Mouse (Mus musculus): Measurements from ENCODE around the gene Cers6.

The Cers6 gene

DNA sequence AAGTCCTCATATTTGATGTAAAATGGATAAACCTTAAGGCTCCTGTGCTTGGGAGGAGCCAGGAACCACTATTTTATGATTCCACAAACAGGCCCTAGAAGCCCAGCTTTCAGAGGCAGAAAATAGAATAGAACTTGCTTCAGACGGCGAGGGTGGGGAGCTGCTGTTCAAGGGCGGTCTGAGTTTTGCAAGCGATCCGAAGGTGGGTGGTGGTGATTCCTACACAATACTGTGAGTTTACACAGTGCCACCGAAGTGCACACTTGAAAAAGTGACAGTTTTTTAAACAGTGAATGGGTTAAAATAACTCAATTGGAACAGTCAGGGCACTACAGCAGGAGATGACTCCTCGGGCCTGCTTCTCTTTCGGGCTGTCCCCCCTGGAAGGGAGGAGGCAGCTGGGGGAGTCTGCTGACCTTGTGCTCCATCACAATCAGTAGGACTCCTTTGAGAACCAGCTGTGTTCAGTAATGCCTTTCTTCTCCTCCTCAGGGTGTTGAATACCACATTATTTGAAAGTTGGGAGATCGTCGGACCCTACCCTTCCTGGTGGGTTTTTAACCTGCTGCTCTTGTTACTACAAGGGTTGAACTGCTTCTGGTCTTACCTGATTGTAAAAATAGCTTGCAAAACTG is 243.4 kb downstream of the Cers6 start:
- no peak for DNase-seq (ENCODE audit: extremely low read depth, low read depth, low spot score)

DNA sequence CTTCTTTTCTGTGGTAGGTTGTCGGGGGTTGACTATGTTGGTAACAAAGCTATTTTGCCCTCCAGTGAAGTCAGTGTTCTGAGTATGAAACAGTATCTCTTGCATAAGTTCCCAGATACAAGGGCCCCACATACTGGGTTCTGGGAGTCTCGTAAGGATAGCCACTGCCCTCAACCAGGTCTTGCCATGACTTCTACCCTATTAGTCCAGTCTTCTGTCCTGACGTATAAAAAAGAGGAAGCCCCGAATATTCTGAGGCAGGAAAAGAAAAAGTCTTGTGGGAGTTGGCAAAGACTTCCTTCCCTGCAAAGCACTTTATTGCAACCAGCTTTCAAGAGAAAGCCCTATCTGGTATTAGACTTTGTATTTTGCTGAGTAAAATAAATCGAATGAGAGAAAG is 248.0 kb downstream of the Cers6 start:
- no peak for DNase-seq (ENCODE audit: extremely low read depth, low read depth, low spot score)

DNA sequence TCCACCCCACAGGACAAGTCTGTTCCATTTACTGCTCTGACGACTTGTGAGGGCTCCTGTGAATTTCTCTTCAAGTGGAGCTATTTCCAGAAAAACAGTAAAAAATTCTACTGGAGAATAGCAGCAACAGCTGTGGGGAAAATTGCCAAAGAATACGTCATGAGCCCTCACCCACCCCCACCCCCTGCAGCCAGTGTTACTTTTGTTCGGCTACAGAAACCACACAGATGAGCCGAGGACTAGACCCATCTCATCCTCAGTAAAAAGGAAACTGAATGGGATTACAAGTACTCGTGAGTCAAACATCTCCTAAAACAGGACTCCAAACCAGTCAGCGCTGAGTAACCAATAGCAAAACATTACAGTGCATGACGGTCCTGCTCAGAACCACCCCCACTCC is 248.5 kb downstream of the Cers6 start:
- DNase-seq (ENCODE audit: extremely low read depth, low read depth, low spot score), result no peak

DNA sequence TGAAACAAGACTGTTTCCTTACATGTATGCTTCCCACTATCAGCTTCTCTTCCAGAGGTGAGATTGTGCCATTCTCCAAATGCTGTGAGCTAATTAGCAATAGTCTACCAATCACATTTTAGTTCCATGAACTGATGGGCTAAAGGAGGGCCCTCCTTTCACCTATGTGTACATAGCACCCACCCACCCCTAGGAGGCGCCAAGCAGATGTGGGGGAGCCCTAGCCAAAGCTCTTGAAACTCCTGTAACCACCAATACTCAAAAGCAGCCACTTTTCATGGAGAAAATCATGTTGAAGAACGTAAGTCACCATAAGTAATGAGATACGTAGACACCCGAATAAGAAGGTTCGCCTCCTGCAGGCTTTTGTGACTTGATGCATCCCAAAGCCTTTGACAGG is 251.4 kb downstream of the Cers6 start:
- no peak for DNase-seq (ENCODE audit: extremely low read depth, low read depth, low spot score)

DNA sequence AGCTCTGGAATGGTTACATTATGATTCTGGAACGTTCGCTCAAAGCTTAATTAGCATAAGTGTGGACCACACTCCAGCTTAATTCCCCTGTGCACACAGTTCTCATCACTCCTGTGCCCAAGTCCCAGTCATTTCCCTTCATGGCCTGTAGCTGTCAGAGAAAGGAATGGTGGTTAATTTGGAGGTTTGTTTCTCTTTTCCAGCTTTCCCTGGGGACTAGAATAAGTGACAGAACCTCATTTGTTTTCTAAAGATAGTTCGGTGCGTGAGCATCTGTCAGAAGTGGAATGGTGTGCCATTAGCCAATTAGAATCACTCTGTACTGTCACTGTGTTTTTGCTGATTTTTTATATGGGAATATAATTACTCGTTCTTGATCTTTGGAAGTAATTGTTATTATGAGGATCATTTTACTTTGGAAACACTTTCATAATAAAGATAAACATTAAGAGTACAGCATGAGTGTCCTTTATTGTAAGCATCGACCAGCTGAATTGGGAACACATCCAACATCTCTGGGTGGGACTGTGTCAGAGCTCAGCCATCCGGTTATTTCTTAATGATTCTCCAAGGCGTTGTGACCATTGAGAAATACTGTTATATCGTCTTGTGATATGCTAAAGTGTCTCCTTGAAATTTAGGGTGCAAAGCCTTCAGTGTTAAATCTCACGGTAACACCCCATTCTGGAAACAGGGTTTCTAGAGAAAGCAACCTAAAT is 252.7 kb downstream of the Cers6 start:
- no peak for DNase-seq (ENCODE audit: extremely low read depth, low read depth, low spot score)

DNA sequence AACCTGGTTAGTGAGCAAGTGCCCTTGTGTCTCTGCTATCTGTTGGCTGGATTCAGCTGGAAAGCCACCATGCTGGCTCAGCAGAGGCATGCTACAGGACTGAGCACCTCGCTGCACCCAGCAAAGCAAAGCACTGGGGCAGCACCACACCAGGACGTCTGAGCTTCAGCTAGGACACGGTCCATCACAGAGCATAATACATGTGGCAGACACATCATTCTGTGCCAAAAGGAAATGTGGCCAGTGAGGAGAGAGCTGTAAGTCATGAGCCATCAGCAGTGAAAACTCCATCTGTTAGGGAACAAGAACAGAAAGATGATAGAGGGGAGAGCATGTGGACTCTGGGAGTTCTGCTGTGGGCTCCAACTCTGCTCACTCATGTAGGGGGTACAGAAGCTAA is 254.7 kb downstream of the Cers6 start:
- no peak for DNase-seq (ENCODE audit: extremely low read depth, low read depth, low spot score)

DNA sequence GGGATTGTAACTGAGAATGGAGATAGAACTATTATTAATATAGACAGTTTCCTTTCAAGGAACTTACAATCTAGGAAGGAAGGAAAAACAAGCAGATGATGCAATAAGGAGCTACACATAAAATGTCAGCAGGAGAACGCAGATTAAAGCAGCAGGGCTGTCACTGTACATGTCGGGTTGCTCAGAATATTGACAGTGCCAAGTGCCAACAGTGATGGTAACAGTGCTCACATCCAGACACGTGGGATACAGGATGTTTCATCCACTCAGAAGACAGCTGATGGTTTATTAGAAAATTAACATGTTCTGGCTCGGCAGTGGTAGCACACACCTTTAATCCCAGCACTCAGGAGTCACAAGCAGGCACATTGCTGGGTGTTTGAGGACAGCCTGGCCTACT is 255.5 kb downstream of the Cers6 start:
- no peak for DNase-seq (ENCODE audit: extremely low read depth, low read depth, low spot score)

DNA sequence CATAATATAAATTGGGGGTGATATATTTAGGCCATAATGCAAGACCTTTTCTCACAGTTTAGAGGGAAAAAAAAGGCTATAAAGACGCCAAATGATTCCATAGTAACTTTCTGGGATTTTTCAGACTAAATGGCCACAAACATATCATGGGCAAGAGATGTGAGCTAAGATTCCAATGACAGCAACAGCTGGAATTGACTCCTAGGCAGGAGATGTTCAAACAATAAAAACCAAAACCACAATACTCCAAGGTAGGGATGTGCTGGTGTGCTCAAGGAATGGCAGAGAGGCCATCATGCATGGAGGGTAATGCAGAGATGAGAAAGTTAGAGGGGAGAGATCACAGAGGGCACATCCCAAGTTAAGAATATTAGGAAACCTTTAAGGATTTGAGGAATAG is 257.8 kb downstream of the Cers6 start:
- no peak for DNase-seq (ENCODE audit: extremely low read depth, low read depth, low spot score)

DNA sequence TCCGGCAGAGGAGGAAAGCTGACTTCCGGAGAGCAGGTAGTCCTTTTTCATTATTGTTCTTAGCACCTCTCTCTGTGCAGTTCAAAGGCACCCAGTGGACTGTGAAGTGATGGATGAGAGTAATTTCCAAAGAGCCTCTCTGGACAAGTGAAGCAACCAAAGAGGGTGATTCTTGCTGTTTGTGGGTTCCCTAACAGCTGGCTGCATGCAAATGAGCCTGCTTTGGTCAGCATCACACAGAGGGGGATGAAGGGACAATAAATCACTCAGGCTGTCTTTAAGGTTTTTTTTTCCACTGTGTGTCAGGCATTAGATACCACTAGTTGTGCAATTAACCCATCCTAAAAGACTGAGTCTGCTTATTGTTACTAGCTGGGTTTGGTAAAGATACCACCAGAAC is 258.5 kb downstream of the Cers6 start:
- no peak for DNase-seq (ENCODE audit: extremely low read depth, low read depth, low spot score)

DNA sequence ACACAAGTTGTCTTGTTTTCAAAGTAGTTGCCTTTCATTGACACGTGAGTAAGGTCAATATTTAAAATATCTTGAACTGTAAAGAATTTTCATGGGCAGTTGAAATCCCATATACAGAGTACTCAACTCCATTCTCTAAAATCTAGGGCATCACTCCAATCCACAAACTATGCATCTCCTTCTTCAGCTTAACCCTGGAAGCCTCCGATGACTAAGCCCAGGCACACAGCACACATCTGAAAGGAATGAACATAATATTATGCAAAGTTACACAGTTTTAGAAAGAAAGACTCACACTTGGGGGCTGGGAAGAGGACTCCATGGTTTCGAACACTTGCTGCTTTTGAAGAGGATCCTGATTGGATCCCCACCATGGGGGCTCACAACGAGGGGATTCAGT is 260.4 kb downstream of the Cers6 start:
- DNase-seq (ENCODE audit: extremely low read depth, low read depth, low spot score), result no peak

DNA sequence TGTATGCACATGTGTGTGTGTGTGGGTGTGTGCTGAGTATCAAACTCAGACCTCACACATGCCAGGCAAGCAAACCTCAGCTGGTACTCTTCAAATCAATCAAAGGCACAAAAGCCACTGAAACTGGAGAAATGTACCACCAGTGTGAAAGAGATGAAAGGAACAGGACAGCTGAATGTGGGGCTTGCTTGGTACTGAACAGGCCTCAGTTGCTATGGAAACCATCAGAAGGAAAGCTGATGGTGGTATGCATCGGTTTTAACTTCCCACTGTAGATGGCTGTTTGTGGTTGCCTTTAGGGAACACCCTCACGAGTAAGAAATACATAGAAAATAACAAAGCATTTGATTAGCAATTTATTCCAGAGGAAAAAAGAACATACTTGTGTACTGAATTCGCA is 264.2 kb downstream of the Cers6 start:
- DNase-seq (ENCODE audit: extremely low read depth, low read depth, low spot score), result no peak

DNA sequence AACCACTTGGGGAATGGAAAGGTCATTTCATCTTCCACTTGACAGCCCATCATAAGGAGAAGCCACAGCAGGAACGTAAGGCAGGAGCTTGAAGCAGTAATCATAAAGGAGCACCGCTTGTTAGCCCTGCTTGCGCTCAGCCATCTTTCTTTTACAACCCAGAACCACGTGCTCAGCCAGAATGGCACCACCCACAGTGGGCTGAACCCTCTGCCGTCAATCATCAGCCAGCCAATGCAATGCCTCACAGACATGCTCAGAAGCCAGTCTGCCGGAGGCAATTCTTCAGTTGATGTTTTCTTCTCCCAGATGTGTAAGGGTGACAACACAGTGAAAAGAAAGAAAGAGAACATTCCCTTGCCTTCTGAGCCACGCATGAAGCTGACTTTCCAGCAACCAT is 267.1 kb downstream of the Cers6 start:
- DNase-seq (ENCODE audit: extremely low read depth, low read depth, low spot score), result no peak

DNA sequence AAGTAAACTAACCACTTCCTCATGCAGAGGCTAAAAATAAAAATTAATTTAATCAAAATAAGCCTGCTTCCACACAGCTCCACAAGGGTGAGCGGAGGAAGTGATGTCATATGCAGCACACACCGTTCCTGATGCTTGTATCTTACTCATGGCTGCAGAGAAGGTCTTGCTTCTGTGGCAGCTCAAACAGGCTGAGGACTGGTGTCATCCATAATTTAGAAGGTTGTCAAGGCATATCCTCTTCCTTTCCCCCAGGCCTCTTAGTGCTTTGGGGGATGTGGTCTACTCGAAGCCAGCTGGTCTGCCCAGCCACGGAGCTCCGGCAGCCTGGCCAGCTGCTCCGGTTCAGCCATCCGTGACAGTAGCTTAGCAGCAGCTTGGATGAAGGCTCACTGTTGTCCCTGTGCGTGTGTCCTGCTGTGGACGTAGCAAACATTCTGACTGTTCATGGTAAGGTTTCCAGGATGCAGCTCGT is 267.7 kb downstream of the Cers6 start:
- no peak for DNase-seq (ENCODE audit: extremely low read depth, low read depth, low spot score)

DNA sequence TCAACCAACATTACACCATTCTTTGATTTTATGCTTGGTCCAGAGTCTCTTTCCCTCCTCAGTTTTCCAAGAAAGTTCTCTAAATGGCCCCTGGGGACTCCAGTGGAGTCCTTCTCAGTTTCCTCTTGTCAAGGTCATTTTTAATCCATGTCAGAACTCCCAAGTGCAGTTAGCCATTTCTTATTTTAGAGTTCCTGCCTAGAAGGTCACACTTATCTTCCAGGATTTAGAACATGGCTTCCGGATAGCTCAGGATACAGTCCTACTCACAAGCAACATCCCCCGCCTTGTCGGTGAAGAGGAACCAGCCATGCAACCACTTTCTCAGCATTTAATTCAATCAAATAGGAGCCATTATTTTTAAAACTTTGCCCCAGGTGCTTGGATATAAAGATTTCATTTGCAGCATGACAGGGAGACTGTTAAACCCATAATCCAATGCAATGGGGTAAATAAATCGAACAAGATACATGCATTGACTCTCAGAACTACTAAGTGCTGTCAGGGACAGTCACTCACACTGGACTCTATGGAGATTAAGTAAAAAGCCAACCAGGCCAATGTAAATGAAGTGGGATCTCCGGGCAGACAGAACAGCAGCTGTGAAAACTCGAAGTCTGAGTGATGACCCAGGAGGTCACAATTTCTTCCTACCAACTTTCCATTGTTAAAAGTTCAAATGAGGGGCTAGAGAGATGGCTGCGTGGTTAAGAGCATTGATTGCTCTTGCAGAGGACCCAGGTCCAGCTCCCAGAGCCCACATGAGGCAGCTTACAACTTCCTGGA is 268.4 kb downstream of the Cers6 start:
- DNase-seq (ENCODE audit: extremely low read depth, low read depth, low spot score), result no peak

DNA sequence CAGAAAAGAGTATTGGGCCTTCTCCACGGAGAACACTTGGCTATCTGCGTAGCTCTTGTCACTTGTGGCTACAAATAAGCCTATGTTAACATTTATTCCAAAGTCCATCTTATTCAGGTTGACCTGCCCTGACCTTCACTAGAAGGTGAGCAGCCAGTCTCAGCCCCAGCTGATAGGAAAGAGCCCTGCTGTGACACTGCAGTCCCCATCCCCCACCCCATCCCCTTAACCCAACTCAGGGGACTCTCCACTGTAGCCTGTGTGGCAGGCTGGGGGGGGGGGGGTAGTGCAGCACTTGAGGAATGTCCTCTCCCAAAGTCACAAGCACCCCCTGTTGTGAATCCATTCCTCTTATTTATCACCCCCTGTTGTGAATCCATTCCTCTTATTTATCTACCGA is 270.8 kb downstream of the Cers6 start:
- DNase-seq (ENCODE audit: extremely low read depth, low read depth, low spot score), result no peak

DNA sequence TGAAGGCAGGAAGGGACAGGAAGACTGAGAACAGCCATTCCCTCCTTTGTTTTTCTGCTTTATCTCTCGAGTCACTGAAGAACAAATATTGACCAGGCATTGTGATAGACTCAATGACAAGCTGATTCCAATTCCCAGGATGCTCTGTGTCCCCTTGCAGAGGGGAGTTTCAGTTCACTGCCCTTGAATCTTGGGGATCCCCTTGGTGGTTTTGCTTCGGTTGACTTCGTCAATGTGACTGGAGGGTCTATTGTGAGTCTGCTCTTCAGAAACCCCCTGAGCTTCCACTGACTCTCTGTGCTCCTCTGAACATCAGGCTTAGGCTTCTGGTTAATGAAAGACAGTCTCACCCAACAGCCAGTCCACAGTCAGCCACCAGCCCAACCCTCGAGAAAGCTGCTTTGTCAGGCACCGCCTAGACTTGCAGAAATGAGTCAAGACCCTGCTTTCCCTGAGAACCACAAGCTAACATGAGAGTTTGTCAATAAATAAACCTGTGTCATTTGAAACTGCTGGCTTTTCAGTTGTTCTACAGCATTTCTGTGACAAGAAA is 271.3 kb downstream of the Cers6 start:
- no peak for DNase-seq (ENCODE audit: extremely low read depth, low read depth, low spot score)

DNA sequence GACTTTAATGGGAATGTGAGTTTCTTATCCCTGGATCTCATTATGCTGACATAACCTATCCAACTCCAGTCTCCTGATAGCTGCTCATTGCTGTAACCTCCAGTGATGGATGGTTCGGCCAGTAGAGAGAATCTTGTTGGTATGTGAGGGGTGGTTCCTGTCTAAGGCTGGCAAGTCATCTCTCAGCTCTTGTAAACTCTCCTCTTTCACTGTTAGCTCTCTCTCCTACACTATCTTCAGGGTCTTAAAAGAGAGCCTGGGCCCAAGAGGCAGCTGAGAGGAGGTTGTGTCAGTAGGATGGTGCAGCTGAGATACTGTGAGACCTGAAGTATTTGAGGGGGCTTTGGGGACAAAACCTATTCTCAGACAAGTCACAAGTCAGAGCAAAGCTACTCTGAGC is 272.9 kb downstream of the Cers6 start:
- DNase-seq (ENCODE audit: extremely low read depth, low read depth, low spot score), result no peak

DNA sequence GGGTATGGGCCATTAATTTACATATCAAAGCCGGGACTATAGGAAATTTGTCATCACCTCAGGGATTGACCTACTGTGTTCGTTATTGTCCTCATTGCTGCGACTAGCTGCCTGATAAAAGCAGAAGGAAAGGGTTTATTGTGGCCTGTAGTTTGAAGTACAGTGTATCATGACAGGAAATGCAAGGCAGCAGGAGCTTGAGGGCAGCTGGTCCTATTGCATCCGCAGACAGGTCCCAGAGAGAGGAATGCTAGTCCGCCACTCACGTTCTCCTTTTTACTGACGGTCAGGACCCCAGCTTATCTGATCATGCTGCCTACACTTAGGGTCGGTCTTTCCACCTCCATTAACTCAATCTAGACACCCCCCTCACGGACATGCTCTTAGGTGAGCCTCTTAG is 273.7 kb downstream of the Cers6 start:
- DNase-seq (ENCODE audit: extremely low read depth, low read depth, low spot score), result no peak

DNA sequence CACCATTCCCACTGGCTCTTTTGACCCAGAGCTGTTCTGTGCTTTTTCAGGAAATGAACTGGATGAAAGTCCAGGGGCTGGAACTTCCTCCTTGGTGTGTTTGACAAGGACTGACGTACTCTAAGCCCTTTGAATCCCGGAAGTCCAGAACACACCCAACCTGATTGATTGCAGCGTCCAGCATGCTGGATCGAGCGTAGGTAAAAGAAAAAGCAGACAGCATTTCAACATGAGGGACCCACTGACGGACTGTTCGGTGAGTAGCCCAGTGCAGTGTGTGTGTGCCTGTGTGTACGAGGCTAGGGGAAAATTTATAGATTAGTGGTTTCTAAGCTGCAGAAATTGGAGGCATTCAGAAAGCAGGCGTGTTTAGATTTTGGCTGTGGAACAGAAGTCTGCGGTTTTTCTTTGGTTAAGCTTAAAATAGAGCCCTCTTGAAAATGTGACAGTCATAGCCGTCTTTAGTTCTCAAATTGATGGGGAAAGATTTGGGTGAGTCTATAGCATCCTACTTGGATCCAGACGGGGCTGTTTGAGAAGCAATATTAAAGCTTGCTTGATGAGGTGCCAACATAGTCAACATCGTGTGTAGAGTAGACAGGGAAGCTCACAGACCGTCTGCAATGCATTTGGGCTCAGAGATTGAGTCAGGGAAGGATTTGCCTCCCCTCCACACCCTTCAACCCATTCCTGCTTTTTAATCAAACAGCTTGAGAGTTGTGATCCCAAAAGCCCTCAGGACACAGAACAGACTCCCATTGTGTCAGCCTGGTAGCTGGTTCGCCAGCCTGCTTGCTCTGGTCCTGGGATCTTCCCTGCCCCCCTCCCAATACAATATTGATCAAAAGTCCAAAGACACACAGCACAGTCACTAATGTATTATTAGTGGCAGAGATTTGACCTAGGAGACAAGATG is 274.7 kb downstream of the Cers6 start, which contains the start of gene Nostrin:
Gene Nostrin, plus strand, starts transcription at position 140 of the 916 bp plus-strand sequence.
- DNase-seq (ENCODE audit: extremely low read depth, low read depth, low spot score), result no peak

DNA sequence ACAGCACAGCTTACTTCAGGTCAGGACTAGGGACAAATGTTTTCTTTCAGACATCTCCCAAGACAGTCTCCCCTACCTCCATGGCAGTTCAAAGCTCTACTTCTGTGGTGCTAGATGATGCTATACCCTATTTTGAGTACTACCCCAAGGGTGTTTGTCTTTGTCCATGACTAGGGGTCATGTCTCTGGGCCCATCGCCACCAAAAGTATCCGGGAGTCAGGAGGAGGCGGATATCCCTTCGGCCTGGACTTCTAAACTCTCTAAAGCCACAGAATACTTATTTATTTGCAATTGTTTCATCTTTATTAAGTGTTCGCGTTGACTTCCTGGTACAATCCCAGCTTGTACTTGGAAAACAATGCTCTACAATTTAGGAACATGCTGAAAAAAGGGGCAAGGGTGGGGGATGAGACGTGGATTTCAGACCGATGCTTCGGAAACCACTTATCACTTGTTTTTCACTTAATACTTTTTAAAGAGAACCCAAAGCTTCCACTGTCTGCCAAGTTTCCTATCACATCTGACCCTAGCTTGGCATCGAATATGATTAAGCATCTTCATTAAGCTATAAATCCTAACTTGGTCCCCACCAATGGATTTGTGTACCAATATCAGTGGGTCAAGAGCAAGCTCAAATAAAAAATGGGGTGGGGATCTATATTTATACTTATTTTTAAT is 276.3 kb downstream of the Cers6 start:
- no peak for DNase-seq (ENCODE audit: extremely low read depth, low read depth, low spot score)
